Mouse (Mus musculus): Measurements from ENCODE around the gene Olfr669. TPM values are rescaled to one million over a fixed set of nuclear protein-coding genes. Genes with fewer than 3 reads are reported as not detected.
"Not testable (repeated sequence)": the region's sequence is repeated elsewhere in the genome, so short reads cannot be mapped to it uniquely, and the experiment has no call there.

Olfr669 gene
- total RNA-seq (2021): not detected

DNA sequence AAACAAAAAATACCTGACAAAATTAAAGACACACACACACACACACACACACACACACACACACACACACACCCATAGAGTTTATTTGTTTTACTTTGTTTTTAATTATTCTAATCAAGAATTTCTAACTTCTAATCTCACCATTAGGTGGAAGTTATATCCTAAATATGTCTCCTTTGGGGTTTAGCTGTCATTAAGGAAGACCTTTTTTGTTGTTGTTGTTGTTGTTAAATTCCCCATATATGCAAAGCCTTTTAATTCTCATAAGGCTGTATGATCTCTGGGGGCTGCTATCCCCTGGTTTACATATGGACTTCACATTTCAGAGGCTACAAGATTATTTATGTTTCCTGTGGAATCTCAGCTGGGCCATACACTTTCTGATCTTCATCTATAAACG, at the start of gene Olfr669:
Olfr669 (plus strand) TSS at position 301 of the 400 bp plus-strand sequence.
- DNase-seq (ENCODE audit: low spot score): no peak
- intact Hi-C loops (cut with DNase I): no loop called here

GRCm38 (mm10) chr7:104895852-104896251, 38.2 kb upstream of the Olfr669 start, which contains the start of gene Olfr666:
Olfr666 (minus strand) TSS chr7:104895952.
- DNase-seq (ENCODE audit: low spot score): no peak
- intact Hi-C loops (cut with DNase I): no loop called here

GRCm38 (mm10) chr7:104921382-104921781, 12.7 kb upstream of the Olfr669 start, which contains the start of gene Olfr667:
Olfr667 (minus strand) TSS chr7:104921482.
- intact Hi-C loops (cut with DNase I): no loop called here

DNA sequence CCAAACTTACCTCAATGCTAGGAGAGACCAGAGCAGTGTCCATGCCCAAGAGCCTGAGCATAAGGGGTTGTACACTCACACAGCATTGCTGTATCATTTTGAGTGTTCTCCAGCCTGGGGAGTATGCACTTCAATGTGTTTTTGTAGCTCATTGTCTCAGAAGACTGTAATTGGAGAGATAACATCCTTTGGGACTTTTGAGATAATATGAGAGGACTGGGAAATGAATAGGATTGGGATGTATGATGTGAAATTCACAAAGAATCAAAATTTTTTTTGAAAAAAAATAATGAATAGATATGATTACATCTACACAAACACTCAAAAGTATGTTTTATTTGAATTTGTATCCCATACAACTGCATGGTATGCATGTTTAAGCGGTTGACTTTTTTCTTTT, 6.1 kb upstream of the Olfr669 start, which contains the start of gene Olfr668:
Olfr668 (minus strand) TSS at position 101 of the 400 bp plus-strand sequence.
- intact Hi-C loops (cut with DNase I): no loop called here
- DNase-seq (ENCODE audit: low spot score): no peak

More at GRCm38 (mm10) chr7:104921382-104921781, 12.7 kb upstream of the Olfr669 start, which contains the start of gene Olfr667:
- DNase-seq (ENCODE audit: low spot score): no peak

- intact Hi-C loops (cut with DNase I); DNase-seq (ENCODE audit: low spot score): not testable (repeated sequence)
Measured at GRCm38 (mm10) chr7:104950234-104950633, 16.2 kb downstream of the Olfr669 start.

DNA sequence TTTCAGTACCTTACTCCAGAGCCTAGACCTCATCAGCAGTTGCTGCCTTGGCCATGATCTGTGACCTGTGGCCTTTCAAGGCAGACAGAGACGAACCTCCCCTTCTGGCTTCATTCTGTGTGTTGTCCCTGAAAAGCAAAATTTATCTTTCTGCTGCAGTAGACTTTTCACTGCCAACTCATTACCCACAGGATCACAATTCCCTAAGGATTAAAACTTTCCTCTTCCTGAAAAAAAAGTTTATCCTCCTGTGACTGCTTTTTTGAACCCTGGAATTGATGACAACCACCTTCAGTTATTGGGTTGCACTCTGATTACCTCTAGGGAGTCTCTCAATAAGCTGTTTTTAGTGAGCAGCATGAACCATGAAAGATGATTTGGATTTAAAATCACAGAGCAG, 28.5 kb downstream of the Olfr669 start, which contains the start of gene Olfr670:
Olfr670 (minus strand) TSS at position 101 of the 400 bp plus-strand sequence.
- intact Hi-C loops (cut with DNase I): no loop called here
- no peak for DNase-seq (ENCODE audit: low spot score)

GRCm38 (mm10) chr7:104972507-104972906, 38.5 kb downstream of the Olfr669 start:
- not testable (repeated sequence) for DNase-seq (ENCODE audit: low spot score)

GRCm38 (mm10) chr7:104979026-104979425, 45.0 kb downstream of the Olfr669 start, which contains the start of gene Olfr671:
Olfr671 (minus strand) TSS chr7:104979126.
- no peak for DNase-seq (ENCODE audit: low spot score)
- intact Hi-C loops (cut with DNase I): no loop called here

More at GRCm38 (mm10) chr7:104972507-104972906, 38.5 kb downstream of the Olfr669 start:
- intact Hi-C loops (cut with DNase I): not testable (repeated sequence)

Other genes starting within 250 kb of the Olfr669 start
- gene Olfr661, start 247.7 kb upstream of the Olfr669 start, total RNA-seq (2021): not detected
- gene Usp17le, start 156.8 kb upstream of the Olfr669 start, total RNA-seq (2021): not detected
- gene Usp17lb, start 91.6 kb upstream of the Olfr669 start, total RNA-seq (2021): not detected
- gene Usp17la, start 77.2 kb upstream of the Olfr669 start, total RNA-seq (2021): not detected
- gene Olfr665, start 56.2 kb upstream of the Olfr669 start, total RNA-seq (2021): not detected
- not detected for gene Olfr666, start 38.3 kb upstream of the Olfr669 start, total RNA-seq (2021)
- gene Olfr667, start 12.8 kb upstream of the Olfr669 start, total RNA-seq (2021): not detected
- gene Olfr668, start 6.2 kb upstream of the Olfr669 start, total RNA-seq (2021): not detected
- not detected for gene Olfr670, start 28.4 kb downstream of the Olfr669 start, total RNA-seq (2021)
- gene Olfr671, start 44.9 kb downstream of the Olfr669 start, total RNA-seq (2021): not detected
- not detected for gene Olfr672, start 67.8 kb downstream of the Olfr669 start, total RNA-seq (2021)
- not detected for gene Olfr675, start 94.2 kb downstream of the Olfr669 start, total RNA-seq (2021)
- not detected for gene Olfr676, start 98.5 kb downstream of the Olfr669 start, total RNA-seq (2021)
- gene Olfr677, start 117.1 kb downstream of the Olfr669 start, total RNA-seq (2021): not detected
- gene Olfr678, start 130.2 kb downstream of the Olfr669 start, total RNA-seq (2021): not detected
- gene Olfr679, start 147.0 kb downstream of the Olfr669 start, total RNA-seq (2021): not detected
- gene Olfr680-ps1, start 158.6 kb downstream of the Olfr669 start, total RNA-seq (2021): not detected
- not detected for gene Olfr681, start 182.6 kb downstream of the Olfr669 start, total RNA-seq (2021)
- not detected for gene Olfr683, start 212.8 kb downstream of the Olfr669 start, total RNA-seq (2021)
- not detected for gene Olfr684, start 229.4 kb downstream of the Olfr669 start, total RNA-seq (2021)

Measured in heart, postnatal 25 days (tissue).